Mouse (Mus musculus) splenic B cell, adult 2 months (primary cell): ENCODE measurements around the gene Slc23a2.

ENCODE experiments used
- DNase-seq: peaks from one replicate; pipeline ENCODE4 v3.0.0-alpha.2; 2011; ENCODE audit warnings: low read depth, low spot score
- H3K27me3 ChIP-seq: 2 replicates; pipeline ENCODE4 v1.6.1; 2012; ENCODE audit warnings: mild to moderate bottlenecking, low read length, moderate library complexity, mixed read lengths; ENCODE audit not compliant: control insufficient read depth, poor library complexity, insufficient read depth, severe bottlenecking
- H3K36me3 ChIP-seq: 2 replicates; pipeline ENCODE4 v1.6.1; 2012; ENCODE audit warnings: mild to moderate bottlenecking, low read length, moderate library complexity, mixed read lengths; ENCODE audit not compliant: control insufficient read depth, poor library complexity, insufficient read depth, severe bottlenecking

Slc23a2 gene

DNA sequence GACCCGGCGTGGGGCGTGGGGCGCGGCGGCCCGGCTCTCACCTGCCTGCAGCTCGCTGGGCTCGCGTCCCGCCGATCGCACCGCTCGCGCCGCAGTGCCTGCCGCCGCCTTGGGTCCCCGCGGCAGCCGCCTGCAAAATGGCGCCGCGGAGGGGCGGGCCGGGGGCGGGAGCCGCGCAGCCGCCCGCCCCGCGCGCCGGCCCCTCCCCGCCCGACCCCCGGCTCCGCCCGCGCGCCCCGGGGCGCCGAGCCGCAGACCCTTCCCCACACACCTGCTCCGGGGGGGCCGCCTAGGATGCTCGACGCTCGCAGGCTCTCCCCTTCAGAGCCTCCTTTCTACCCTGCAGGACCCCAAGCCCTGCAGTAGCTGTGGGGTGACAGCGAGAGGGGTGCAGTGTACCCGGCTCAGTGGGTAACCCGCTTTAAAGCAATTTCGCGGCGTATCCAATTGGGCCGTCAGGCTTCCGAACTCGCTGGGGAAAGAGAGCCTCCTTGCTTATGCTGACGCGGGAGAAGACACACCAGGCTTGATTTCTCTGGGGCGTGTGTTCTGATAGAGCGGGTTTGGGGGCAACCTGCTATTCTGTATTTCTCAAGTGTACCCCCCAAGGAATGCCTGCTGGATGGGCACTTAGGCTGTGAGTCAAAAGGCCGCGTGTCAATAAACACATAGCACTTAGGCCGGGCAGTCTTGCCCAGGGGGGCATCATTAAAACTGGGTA lies at the start of gene Slc23a2:
Gene Slc23a2, minus strand, starts transcription at position 138 of the 721 bp plus-strand sequence.
- Histone ChIP-seq H3K36me3 (0 out of 2 replicates have a peak, but pooled peaks cover 1% of the 10 kb centered on the region), H3K27me3 (no peaks in the 10 kb centered on the region; the same call in 1 of the 2 replicates)
- DNase-seq = peak; percentile 54

DNA sequence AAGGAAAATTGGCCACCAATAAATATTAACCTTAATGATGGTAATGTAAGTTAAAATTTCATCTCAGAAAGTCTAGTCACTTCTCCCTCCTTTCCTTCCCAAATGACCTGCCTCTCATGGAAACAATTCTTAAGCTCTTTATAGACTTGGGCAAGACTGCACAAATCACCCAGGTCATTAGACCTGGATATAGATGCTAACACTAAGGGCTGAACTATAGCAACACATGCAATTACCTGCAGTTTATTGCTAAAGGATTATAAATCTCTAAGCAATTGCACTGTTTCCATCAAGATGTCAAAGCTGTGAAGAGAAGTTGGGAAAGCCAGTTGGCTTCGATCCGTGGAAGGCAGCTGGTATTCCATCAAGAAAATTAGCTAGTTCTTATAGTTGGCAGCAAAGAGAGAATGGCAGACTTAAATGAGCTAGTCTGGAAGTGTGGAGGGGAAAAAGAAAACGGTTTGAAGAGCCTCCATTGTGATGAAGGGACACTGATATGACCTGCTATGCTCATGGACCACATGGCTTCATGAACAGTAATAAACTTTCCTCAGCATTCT lies 45.8 kb upstream of the Slc23a2 start:
- no peaks in the 10 kb centered on the region for H3K27me3 ChIP-seq

DNA sequence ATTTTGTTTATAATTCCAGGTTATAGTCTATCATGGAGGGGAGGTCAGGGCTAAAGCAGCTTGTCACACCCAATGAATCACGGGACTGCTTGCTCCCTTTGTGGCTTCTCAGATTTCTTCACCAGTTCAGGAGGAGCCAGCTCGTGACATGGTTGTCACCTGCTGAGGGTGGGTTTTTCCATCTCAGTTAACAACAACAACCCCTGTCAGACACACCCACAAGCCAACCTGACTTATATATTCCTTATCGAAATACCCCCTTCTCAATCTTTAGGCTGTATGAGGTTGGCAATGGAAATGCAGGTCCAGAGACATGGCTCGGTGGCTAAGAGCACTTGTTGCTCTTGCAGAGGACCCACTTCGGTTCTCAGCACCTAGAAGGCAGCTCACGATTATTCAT lies 39.0 kb upstream of the Slc23a2 start:
- no peaks in the 10 kb centered on the region for H3K36me3 ChIP-seq
- no peak for DNase-seq
- H3K27me3 ChIP-seq = no peaks in the 10 kb centered on the region

More for the DNA sequence above, 45.8 kb upstream of the Slc23a2 start:
- DNase-seq = no peak
- H3K36me3 ChIP-seq = no peaks in the 10 kb centered on the region

DNA sequence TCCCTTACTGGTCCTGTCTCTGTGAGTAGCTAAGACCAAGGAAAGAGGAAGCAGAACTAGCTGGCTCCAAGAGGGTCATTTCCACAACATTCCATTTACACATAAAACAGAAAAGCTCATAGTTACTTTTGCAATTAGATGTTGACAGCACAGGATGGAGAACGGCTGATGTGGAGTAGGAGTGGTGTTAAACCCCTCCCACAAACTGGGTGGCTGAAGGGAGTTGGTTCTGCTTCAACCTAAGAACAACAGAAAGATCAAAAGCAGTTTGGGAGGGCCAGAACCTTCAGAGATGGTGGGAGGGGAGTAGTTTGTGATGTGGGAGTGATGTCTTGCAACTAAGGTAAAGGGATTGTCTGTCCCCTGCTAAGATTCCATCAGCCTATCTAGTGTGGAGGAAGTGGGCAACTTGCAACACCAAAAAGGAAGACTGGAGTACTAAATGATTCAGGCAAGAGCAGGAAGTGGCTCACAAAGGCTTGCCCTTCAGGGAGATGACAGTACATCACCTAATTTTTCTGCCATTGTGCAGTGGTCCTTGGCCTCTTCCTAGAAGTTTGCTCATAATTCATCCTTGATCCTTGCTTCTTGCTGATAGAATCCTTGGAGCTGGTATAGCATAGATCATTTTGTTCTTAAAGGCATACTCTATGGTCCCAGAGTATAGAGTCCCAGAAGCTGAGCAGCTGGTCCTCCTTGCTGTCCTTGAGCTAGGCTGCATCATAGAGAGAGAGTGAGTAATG lies 35.7 kb upstream of the Slc23a2 start:
- Histone ChIP-seq H3K27me3 (no peaks in the 10 kb centered on the region), H3K36me3 (no peaks in the 10 kb centered on the region)
- DNase-seq = no peak

DNA sequence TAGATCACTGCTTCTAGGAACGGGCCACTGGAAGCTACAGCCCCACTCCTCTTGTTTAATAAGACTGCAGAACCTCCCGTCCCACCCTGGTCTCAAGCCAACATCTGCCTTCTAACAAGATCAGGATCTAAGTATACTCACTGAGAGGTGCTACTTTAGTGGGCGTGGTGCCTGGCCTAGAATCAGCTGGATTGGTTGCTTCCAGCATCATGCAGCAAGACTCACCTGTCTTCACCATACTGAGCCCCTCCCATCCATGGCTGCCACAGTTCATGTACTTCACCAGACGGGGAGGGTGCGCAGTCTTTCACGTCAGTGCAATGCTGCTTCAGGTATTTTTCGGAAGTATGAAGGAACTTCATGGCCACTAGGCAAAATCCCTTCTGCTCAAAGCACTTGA lies 34.5 kb upstream of the Slc23a2 start:
- DNase-seq = no peak
- Histone ChIP-seq H3K27me3 (no peaks in the 10 kb centered on the region), H3K36me3 (no peaks in the 10 kb centered on the region)

DNA sequence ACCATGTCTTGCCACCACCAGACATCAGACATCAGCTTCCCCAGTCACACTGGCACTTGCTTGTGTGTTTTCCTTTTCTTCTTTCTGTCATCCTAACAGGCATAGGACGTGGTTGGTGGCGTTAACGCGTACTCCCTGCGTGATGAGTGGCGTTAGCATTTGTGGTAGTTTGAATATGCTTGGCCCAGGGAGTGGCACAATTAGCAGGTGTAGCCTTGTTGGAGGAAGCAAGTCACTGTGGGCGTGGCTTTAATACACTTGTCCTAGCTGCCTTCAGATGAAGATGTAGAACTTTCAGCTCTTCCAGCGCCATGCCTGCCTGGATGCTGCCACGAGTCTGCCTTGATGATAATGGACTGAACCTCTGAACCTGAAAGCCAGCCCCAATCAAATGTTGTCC lies 32.5 kb upstream of the Slc23a2 start:
- DNase-seq = no peak
- H3K36me3 ChIP-seq = no peaks in the 10 kb centered on the region

DNA sequence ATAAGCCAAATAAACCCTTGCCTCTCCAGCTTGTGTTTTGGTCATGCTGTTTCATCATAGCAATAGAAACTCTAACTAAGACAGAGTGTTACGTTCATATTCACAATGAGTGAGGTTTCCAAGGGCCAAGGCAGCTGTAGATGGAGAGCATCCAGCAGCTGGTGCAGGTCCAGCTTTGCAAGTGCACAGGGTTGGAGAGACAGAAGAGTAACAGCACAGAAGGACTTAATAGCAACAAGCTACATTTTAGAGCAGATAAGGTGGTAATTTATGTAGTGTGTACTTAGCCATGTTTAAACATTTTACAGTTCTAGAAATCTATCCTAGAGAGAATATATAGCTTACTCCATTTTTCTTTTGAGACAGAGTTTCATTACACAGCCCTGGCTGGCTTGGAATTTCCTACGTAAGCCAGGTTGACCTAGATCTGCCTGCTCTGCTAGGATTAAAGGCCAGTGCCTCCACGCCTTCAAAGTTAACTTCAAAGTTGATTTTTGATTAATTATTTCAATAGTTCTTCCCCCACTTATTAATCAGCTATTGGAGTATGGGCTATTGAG lies 31.5 kb upstream of the Slc23a2 start:
- no peaks in the 10 kb centered on the region for H3K27me3 ChIP-seq
- H3K36me3 ChIP-seq = no peaks in the 10 kb centered on the region
- no peak for DNase-seq

More for the DNA sequence above, 32.5 kb upstream of the Slc23a2 start:
- no peaks in the 10 kb centered on the region for H3K27me3 ChIP-seq

DNA sequence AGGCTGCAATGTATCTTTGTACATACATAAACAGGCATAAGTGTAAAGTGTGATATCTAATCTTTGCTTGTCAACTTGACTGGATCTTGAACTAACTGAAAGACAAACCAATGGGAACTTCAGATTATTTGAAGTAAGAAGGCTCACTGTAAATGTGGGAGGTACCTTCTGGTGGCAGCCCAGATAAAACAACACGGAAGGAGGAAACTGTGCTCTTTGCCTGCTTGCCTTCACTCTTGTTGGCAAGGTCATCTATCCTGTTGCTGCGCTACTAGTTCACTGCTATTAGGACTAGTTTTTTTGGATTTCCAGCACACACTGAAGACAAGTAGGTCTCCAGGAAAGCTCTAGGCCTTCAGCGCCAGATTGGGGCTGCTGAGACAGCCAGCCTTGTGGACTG lies 29.1 kb upstream of the Slc23a2 start:
- Histone ChIP-seq H3K27me3 (no peaks in the 10 kb centered on the region), H3K36me3 (no peaks in the 10 kb centered on the region)
- DNase-seq = no peak

DNA sequence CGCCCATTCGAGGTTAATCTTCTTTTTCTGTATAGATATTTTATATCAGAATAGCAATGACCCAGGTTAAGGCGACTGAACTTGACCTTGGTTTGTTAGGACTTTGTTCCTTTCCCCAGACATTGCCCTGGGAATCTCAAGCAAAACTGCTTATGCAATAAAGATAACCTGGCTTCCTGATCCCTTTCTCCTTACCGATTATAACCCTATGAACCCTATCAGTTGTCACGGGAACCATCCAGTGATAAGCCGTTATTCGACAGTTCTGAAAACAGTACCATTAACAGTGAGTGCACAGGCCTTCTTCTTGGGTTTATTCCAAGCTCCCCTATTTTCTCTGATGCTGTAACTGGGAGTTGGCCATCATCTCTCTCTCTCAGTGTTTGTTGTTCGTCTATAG lies 27.0 kb upstream of the Slc23a2 start:
- Histone ChIP-seq H3K27me3 (no peaks in the 10 kb centered on the region), H3K36me3 (no peaks in the 10 kb centered on the region)
- no peak for DNase-seq

DNA sequence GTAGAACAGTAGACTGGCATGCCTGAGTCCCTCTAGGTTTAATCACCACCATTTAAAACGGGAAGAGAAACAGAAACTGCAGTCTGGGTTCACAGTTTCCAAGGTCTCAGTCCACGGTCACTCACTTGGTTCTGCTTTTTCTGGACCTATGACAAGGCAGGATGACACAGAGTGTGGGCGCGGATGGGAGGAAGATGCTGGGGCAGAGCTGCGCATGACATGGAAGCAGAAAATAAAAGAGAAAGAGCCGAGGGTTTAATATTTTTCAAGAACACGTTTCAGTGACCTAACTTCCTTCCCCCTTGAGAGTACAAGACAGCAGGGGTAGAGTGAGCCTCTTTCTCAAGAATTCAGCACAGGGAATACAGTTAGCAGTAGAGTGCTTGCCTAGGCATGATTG lies 24.2 kb upstream of the Slc23a2 start:
- H3K36me3 ChIP-seq = no peaks in the 10 kb centered on the region
- H3K27me3 ChIP-seq = no peaks in the 10 kb centered on the region
- DNase-seq = peak; percentile 34

DNA sequence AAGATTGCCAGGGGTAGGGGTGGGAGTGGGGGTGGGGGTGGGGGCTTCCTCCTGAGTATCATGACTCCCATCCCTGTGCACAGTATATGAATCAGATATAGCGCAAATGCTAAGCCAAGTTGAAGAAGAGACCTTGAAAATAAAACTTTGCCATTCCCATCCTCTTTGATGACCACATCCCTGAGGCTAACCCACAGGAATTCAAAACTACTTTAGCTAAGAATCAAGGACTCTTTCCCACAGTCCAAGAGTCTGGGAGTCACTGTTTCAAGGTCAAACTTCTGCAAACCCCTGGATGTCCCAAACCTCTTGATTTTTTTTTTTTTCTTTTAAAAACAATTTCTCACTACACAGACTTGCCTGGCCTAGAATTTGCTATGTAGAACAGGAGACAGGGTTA lies 18.7 kb upstream of the Slc23a2 start:
- no peak for DNase-seq
- H3K27me3 ChIP-seq = no peaks in the 10 kb centered on the region
- no peaks in the 10 kb centered on the region for H3K36me3 ChIP-seq

DNA sequence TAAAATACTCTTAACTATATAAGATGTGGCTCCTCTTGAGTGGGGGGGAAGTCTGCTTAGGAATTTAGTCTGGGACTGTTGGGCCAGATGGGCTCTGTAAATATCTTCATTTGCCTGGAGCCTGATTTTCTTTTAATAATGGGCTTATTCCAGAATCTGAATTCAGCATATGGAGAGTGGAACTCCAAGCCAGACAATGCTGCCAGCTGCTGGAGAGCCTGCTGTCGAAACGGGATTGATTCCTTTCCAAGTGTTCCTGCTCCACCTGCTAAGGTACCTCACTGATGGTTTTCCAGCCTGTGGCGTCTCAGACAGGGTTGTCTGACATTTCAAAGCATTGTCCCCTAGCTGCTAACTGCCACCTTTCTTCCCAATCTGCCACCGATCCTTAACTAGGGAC lies 12.6 kb upstream of the Slc23a2 start:
- Histone ChIP-seq H3K27me3 (no peaks in the 10 kb centered on the region), H3K36me3 (no peaks in the 10 kb centered on the region)
- no peak for DNase-seq

DNA sequence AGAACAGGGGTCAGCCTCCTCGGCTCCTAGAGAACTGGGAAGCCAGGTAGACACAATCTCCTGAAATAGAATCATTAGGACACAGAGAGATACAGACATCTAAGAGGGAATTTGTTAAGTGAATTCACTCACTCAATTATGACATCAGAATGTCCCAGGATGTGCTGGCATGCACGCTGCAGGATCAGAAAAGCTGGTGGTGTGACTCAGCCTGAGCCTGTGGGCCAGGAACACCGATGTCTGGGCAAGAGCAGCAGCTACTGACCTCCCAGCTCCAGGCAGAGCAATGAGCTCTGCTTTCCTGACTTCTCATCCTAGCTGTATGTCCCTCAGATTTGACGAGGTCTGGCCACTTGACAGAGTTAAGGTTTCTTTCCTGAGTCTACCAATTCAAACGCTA lies 7.8 kb upstream of the Slc23a2 start:
- DNase-seq = no peak
- H3K36me3 ChIP-seq = no peaks in the 10 kb centered on the region
- H3K27me3 ChIP-seq = no peaks in the 10 kb centered on the region

DNA sequence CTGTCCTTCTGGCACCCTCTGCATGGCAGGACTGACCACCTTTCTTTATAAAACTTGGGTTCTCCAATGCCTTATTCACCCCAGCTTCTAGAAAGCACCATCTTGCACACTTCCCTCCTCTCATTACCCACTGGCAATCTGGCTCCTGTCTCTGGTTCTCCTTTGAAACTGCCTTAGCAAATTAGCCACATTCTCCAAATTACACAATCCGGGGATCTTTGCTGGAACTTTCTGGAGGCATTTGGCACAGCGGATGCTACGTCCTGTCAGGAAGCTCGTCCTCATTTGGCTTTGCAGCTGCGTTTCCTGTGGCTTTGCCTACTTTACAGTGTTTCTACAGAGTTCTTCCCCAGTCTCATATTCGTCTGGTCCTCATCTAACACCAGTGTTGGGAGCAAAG lies 6.7 kb upstream of the Slc23a2 start:
- no peak for DNase-seq
- Histone ChIP-seq H3K27me3 (no peaks in the 10 kb centered on the region; the same call in 1 of the 2 replicates), H3K36me3 (no peaks in the 10 kb centered on the region)

DNA sequence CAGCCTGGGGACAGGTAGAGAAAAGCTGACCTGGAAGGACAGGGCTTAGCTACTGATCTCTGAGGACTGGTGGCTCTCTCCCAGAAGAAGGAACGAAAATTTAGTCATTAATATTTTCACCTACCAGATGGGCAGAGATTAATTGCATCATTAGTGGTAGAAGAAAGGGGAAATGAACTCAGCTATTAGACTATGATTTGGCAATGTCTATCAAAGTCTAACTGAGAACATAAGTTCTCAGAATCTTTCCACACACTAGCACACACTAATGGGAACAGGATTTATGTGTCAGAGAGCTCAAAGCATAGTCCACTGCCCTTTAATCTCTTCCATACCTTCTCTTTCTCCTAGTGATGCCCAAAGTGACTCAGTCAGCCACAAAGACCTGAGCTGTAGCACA lies 6.0 kb upstream of the Slc23a2 start:
- H3K36me3 ChIP-seq = no peaks in the 10 kb centered on the region
- H3K27me3 ChIP-seq = no peaks in the 10 kb centered on the region; the same call in 1 of the 2 replicates
- DNase-seq = no peak
